Mouse (Mus musculus) inflammation-experienced regulatory T-cells, adult 6 months (primary cell): ENCODE data around the gene Scrn3. TPM values are rescaled to one million over a fixed set of nuclear protein-coding genes. Genes with fewer than 3 reads are reported as not detected.

Experiments used
- ATAC-seq: one replicate; pipeline ENCODE4 v1.8.0; 2017
- polyA plus RNA-seq, 3 experiments: library from polyadenylated mRNA; unstranded; fragments of 100-300 nt; shearing (Covaris generic); gene quantifications; one replicate each; pipeline ENCODE4 v1.2.1; 2017

Scrn3 gene
- polyA plus RNA-seq, 3 experiments from 2014 or later = 8.8 to 13.5 (median 12.5) TPM

DNA sequence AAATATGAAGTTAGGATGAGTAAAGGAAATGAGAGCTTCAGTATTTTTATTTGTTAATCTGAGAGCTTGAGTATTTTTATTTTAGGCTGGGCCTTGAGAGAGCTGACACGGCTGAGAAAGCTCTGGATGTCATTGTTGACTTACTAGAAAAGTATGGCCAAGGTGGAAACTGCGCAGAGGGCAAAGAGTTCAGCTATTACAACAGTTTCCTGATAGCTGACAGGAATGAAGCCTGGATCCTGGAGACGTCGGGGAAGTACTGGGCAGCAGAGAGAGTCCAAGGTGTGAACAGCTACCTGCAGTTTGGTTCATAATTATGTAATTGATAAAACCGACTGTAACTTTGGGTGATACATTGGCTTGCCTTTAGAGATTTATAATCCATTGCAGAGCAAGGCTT lies 6.8 kb downstream of the Scrn3 start:
- no peak for ATAC-seq

DNA sequence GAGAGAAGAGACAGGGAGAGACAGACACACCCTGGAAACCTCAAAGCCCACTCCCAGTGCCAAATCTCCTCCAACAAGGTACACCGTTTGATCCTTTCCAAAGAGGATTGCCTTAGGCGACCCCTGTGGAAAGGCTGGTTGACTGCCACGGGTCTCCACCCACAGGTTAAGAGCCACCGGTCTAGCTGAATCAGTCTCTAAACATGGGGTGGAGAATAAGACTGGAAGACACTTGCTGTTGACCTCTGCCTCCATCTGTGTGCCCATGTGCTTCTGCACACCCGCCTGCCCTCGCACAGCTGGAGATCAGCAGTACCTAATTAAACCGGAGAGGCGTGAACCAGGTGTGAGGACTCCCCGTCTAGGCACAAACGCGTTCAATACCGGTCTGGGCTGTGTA lies 10.6 kb downstream of the Scrn3 start:
- ATAC-seq = no peak

DNA sequence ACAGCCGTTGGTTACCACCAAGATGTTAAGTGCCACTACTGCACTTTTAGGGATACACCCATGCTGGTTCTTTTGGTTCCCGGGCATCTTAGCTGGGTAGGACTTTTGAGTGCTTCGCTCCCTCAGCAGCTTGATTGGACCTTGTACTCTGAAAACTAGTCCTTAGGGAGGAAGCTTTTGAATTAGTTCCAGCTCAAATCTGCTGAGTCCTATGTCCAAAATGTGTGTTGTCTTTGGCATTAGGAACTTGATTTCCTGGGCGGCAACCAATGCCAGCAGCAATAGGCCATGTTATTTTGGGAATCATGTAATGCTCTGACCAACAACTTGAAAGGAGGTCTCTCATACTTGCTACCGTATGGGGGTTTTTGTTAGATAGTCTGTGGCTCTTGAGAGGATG lies 13.5 kb downstream of the Scrn3 start:
- ATAC-seq = no peak

DNA sequence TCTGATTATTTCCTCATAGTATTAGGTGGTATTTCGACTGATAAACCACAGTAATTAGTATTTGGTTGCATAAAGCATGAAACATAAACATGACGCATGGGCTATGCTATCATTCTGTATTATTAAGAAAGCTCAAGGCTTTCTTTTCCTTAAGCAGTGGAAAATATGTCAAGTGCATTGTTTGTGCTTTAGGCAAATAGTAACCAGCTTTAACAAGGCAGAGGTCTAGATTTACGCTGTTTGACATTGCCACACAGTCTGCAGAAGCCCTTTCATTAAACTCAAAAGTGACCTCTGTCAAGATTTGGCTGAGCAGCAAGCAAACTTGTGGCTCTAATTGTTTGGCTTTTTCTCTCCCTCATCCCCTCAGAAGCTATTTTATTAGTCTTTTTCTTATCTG lies 23.5 kb downstream of the Scrn3 start:
- no peak for ATAC-seq

DNA sequence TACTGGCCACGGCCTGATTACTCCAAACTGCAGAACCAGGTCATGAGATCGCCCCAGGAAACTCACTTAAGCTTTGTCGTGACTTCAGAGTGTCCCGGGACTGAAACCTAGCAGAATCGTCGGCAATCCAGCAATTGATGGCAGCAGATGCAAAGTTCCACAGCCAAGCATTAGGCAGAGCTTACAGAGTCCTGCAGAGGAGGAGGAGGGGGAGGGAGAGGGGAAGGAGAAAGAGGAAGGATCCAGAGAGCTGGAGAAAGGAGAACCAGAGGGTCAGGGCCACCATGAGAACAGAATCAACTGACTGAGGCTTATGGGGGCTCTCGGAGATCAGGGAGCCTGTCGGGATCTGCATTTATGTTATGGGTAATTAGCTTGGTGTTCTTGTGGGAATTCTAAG lies 26.0 kb downstream of the Scrn3 start:
- no peak for ATAC-seq

DNA sequence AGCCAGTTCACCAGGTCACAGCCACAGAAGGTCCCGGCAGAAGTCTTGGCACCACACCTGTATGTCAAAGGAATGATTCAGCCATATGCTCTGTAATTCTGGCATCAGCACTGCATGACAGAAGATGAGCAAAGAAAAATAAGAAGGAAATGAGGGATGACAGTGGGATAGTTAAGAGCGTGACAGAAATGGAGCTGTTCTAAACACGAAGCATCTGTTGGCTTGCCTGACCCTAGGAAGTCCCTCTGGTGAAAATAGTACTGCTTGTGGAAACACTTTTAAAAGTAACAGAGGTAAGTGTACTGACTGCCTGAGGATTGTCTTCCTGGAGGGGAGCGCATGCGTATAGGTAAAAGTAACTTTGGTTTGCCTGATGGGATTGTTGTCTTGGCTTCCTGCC lies 31.3 kb downstream of the Scrn3 start:
- ATAC-seq = no peak

DNA sequence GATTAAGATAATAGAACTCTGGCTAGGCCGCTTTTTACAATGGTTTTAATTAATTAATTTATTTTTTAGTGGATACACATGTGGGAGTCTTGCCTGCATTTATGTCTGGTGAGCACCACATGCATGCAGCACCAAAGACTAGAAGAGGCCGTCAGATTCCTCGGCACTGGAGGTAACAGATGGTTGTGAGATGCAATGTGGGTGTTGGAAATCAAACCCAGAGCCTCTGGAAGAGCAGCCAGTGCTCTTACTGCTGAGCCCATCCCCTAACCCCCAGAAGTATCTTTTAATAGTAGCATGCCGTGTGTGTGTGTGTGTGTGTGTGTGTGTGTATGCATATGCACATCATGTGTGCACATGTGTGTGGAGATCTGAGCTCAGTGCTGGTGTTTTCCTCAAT lies 32.8 kb downstream of the Scrn3 start:
- ATAC-seq = no peak

DNA sequence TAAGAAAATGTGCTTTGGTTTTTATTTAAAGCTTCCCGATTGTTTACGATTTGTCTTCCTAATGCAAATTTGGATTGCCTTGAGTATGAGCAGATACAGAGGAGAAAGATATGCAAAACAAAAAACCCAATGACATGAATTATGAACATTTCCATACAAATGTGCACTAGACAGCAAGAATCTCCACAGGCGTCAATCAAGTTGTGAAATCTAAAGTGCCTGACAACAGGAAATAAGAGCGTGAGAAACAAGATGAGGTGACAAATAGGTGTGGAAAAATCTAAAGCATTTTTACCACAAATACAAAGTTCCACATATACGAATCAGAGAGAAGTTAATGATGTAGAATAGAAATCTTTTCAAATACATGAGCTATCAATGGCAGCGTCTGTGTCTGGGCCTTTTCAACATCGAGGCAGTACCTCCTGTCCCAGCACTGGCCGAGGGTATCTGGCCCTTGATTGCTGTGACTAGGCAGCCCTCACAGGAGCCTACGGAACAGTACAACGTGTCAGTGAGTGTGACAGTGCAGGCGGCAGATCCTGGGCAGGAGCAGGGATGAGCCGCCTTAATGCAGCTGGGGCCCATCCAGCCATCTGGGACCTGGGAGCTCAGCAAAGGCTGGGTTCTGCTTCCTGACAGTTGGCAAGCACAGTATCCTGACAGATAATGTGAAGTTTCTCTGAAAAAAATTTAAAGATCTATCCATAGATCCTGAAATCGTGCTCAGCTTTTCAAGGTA lies 34.1 kb downstream of the Scrn3 start:
- peak; percentile 73 for ATAC-seq

DNA sequence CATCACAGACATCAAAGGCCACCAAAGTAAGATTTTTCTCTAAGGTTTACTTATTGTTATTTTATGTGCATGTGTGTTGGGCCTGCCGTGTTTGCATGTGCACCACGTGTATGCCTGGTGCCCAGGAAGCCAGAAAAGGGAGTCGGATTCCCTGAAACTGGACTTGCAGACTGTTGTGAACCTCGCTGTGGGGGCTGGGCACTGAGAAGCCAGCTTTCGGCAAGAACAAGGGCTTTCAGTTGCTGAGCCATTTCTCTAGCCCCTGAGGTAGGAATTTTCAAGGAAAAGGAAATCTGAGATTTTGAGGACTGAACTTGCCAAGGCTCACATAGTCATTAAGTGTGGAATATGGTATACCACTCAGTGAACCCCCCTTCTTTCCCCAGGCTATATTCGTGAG lies 34.7 kb downstream of the Scrn3 start:
- no peak for ATAC-seq

DNA sequence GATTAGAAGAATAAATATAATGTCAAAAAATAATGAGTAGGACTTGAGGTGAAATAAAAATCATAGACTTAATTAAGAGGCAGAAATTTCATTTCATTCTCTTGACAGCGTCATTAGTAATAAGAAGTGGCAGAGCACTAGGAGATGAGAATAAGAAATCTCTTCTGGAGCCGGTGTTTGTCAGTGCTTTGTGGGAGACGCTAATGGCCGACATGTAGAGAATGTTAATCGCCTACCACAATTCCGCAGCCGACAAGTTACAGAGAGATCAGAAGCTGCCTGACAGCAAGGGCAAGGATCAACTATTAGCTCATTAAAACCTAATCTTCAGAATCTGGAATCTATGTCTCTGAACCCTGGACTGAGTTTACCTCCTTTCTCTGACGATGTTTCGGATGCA lies 35.4 kb downstream of the Scrn3 start:
- no peak for ATAC-seq

DNA sequence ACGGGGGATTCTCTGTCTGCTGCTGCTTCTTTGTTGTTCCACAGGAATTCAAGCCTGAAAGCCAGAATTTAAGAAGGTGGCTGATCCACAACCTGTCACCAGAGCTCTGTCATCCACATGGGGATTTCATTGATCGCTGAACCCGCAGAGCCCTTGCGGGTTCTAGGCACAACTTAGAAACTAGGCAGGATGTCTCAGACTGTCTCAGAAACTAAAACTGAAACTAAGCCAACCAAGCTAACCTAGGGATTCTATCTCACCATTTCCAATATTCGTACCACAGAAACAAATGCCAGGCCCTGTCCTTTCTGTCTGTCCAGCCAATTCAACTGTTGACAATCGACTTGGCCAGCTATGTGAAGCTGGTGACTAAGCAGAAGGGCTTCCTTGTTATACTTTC lies 35.8 kb downstream of the Scrn3 start:
- peak; percentile 49 for ATAC-seq

DNA sequence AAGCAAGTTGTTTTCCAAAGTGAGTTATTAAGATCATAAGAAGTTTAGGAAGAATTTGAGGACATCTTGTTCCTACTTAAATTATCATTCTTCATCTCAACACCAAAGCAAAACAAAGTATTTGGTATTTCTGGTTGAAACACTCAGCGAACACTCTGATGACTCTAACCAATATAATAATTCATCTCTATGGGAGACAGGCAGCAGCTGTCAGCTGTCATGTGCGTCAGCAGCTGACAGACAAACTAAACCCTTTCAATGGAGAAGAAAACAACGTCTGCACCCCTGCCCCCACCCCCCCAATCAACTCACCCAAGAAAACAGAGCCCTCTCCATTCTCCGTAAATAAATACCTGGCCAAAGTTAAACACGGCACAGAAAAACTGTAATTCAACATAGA lies 39.1 kb downstream of the Scrn3 start:
- no peak for ATAC-seq

DNA sequence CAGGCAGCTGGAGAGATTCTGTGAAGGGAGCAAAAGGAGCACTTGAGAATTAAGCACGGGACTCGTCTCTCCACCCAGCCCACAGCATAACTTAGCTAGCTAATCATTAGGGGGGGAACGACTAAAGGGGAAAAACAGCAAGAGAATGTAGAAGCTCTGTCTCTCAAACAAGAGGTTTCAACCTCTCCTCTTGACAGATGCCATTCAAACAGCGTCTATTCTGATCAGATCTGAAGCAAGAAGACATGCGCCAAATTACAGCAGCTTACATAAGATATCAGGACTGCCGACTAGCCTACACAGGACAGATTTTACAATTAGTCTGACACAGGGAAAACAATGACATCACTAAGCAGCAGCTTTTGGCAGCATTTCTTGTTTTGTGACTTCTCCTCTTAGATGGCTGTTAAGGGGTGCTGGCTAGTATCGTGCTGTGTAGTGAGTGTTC lies 39.5 kb downstream of the Scrn3 start:
- no peak for ATAC-seq

DNA sequence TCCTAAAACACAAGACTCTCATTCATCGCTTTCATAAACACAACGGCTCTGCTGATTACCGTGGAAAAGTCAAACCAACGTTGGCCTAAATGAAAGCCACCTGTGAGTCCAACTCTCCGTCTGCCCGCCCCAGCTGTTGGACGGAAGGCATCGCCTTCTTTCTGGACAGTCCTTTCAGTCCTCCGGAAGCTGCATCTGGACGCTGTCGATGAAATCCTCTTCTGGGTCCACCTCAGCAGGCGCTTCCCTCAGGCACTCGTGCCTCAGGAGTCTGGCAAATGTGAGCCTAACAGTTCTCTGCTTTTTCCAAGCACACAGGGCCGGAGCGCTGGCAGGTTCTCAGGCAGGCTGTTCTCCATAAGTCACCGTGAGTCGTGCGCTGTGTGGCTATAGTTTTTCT lies 44.6 kb downstream of the Scrn3 start:
- ATAC-seq = no peak

DNA sequence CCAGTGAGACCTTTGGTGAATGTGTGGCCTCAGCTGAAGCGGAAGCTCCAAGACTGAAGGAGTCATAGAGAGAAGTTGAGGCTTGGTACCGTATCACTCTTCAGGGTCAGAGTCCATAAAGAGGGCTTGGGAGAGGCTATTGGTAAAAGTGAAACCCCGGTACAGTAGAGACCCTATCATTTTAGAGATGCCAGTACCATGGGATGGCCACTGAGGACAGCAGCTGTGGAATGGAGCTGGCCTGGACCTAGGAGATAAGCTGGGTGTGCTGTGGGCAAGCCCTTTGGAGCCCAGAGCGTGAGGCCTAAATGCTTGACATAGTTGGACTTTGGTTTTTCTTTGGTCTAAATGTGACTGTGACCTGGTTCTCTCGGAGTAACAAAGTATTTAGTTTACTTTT lies 47.5 kb downstream of the Scrn3 start:
- no peak for ATAC-seq

DNA sequence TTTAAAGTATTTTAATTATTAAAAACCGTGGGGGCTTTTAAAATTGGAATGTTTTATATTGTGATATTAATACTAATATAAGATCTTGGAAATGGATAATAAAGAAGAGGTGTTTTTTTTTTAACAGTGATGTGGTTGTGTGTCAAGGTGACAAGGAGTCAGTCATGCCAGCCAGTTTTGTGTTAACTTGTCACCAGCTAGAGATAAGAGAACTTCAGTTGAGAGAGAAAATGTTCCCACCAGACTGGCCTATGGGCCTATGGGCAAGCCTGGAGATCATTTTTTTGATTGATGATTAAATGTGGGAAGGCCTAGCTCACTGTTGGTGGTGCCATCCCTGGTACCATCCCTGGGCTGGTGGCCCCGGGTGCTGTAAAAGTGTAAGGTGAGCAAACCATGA lies 48.1 kb downstream of the Scrn3 start:
- ATAC-seq = no peak

DNA sequence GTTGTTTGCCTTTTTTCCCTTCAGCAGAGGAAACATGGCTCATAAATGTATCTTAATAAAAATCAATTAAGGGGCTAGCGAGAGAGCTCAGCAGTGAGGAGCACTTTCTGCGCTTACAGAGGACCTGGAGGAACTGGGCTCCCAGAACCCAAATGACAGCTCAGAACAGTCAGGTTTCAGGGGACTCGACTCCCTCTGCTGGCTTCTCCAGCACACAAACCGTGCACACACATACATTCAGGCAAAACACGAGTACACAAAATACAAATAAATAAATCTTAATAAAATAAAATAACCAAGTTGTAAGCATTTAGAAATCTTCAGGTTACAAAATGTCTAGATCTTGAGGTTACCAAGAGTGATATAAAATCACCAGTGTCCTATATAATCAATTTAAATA lies 51.0 kb downstream of the Scrn3 start:
- ATAC-seq = no peak

DNA sequence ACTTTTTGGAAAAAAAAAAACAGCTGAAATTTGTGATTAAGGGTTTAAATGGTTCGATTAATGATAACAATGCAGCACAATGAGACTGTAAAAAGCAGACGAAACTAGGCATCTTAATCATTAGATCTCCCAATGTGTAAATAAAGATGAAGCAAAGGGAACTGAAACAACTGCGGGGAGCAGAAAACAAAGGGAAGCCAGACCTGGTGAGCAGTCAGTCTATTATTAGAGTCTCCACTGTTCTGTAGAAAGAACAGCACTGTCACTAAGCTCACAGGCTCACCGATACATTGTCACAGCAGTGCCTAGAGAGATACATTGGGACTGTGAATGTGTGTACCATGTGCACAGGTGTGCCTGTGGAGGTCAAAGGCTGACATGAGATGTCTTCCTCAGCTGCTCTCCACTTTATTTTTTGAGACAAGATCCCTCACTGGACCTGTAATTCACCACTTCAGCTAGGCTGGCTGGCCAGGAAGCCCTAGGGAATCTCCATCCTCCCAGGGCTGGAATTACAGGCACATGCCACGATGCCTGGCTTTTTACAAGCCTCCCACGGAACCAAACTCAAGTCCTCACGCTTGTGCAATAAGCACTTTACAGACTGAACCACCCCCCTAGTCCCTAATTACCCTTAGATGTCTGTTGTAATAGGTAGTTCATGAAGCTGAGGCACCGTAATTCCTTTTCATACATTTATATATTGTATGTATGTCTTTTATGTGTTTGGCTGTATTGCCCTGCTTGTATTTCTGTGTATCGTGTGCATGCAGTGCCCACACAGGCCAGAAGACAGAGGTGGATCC lies 59.3 kb downstream of the Scrn3 start:
- ATAC-seq = no peak

DNA sequence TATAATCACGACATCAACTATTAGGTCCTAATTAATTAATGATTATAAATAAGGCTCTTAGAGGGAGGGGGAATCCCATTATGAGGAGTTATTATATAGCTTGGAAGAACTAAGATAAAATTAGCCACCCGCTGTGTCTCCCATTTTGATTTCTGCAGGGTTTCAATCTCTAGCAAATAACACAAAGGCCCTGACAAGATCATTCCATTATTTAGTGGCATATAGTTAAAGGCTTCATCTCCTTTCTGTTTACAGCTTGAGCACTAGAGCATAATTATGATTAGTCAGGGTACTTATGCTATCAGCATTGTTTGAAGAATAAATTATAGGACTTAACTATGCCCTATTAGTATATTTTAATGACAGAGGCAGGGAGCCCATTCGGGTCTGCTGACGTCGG lies 65.9 kb downstream of the Scrn3 start:
- ATAC-seq = no peak

DNA sequence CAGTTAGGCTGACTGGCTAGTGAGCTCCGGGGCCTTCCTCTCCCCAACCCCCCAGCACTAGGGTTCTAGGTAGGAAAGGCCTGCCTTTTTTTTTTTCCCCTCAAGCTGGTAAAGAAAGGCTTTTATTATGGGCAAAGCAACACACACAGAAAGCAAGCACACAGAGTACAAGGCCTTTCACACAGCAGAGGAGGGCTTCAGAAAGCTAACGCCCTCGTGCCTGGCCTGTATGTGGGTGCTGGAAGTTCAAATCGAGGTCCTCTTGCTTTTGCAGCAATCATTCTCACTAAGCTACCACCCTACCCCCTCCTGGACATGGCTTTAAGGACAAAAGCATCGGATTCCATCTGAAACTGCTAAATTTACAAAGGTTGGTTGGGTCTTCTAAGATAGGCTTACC lies 67.3 kb downstream of the Scrn3 start:
- ATAC-seq = no peak

DNA sequence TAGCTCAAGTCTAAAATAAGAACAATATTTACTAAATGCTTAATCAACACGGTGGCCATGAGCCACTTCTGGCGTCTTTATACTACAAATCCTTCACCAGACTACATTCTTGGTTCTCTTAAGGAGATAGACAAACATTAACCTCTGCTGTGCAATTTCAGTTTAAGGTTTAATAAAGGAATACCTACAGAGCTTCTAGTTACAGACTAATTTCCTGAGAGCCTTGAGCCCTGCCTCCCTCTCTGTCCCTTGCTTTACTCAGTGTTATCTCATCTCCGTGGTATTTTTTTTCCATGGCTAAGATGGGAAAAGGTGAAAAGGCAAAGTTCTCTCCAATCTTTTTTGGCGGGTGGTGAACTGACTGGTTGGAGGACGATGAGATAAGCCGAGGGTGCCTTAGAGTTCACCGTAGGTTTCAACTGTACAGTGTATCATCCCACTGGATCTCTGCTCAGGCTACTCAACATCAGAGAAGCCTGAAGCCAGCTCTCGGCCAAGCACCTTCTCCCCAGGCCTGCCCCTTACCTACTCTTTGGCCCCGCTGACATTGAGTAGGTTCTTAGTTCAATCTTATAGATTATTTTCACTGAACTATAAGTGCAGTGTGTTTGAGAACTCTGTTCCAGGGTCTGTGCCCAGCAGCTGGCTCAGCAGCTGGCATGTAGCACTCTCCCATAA lies 68.0 kb downstream of the Scrn3 start:
- no peak for ATAC-seq

DNA sequence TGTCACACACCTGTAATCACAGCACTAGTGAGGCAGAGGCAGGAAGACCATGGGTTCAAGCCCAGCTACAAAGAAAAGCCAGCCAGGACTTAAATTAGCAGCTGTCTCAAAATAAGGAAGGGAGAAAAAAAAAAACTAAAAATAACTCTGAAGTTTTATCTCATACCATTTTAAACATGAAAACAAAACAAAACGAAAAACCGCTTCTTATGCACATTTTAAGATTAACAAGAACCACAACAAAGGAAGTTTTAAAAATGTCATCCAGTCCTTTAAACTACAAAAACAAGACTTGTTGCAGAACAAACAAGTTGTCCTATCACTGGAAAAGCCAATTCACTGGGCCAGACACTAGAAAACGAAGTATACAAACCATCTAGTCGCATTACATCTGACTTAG lies 72.8 kb downstream of the Scrn3 start:
- no peak for ATAC-seq

DNA sequence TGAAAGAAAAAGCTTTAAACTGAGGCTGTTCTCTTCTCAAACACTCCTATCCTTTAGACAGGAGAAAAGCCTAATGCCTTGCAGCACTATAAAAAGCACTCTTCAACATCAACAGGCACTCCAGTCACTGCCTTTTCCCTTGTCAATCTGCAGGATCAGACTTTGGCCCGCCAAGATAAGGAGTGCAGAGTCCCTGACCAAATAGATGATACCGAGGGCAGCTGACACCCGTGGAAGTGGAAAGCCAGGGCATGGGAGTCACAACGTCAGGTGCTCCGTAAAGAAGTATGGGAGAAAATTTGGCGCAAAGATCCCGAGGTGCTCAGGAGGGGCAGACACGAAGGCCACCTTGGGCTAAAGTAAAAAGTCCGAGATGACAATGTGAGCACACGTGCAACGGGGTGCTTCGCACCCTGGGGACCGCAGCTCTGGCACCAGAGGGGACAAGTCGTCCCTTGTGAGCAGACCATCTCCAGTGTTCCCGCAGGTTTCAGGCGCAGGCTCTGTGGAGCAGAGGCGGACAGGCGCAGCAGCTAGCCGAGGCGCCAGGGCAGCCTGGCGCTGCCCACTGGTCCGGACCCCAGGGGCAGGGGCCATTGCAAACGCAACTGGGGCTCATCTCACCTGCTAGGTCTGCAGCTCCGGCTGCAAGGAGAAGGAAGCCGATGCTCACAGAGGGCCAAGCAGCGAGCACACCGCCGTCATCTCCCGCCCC lies 73.4 kb downstream of the Scrn3 start:
- no peak for ATAC-seq
